Mouse (Mus musculus): ENCODE measurements around the gene Hmgcl.
"Not testable (repeated sequence)": the region's sequence is repeated elsewhere in the genome, so short reads cannot be mapped to it uniquely, and the experiment has no call there.

Gene Hmgcl

DNA sequence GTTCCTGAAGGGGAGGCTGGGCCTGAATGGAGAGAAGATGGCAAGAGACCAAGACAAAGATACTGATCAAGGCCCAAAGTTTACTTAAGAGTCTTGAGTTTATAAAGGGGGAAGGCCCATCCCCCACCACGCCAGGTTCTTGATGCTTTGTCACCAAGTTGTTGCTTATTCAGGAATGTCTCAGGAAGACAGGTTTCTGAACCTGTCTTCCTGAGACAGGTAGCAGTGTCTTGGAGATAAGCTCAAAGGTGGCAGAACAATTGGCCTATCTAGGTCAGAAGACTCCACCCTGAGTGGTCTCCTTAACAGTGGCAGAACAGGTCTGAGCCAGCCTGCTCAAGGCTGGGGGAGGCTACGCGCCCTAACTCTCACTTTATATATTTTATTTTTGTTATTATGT lies 19.4 kb upstream of the Hmgcl start:
- DNase-seq (ENCODE audit: low spot score), result no peak

DNA sequence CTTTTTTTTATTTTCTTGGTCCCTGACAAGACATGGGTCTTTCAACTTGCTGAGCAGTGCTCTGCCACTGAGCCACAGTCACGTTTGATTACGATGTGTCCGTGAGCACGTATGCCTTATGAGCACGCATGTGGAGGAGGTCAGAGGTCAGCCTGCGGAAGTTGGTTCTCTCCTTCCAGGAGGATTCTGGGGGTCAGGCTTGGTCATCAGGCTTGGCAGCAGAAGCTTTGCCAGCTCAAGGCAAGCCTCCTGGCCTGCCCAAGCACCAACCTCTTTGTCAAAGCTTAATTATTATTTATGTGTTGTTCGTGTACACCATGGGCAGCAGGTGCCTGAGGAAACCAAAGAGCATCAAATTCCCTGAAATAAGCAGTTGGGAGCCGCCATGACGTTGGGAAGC lies 17.9 kb upstream of the Hmgcl start:
- DNase-seq (ENCODE audit: low spot score), result no peak

DNA sequence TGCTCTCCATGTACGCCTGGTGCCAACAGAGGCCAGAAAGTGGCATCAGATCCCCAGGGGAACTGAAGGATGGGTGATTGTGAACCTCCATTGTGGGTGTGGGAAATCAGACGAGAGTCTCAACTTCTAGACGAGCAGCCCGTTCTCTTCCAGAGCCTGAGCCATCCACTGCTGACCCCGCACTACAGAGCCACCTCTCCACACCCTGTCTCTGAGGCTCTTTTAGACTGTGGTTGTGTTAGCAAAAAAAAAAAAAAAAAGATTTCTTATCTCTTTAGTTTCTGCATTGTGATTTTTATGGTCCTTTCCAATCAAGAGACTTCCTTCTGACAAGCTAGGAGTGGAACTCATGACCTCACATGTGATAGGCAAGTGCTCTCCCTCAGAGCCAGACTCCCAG lies 16.8 kb upstream of the Hmgcl start:
- DNase-seq (ENCODE audit: low spot score), result no peak

DNA sequence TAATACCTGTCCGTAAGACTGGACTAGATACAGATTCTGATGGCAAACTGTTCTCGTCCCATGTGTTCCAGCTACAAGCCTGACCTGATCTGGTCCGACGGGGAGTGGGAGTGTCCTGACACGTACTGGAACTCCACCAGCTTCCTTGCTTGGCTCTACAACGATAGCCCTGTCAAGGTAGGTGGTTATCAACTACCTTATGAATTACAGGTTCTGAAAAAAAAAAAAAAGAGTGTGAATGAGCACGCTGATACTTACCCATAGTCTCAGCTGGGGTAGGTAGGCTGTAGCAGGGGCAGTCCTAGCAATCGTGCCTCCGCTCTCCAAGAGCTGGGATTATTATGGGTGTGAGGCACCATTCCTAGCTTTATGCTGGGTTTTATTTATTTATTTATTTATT lies 16.4 kb upstream of the Hmgcl start:
- no peak for DNase-seq (ENCODE audit: low spot score)

- DNase-seq (ENCODE audit: low spot score), result no peak
Measured at GRCm38 (mm10) chr4:135930239-135930638, 16.0 kb upstream of the Hmgcl start.

DNA sequence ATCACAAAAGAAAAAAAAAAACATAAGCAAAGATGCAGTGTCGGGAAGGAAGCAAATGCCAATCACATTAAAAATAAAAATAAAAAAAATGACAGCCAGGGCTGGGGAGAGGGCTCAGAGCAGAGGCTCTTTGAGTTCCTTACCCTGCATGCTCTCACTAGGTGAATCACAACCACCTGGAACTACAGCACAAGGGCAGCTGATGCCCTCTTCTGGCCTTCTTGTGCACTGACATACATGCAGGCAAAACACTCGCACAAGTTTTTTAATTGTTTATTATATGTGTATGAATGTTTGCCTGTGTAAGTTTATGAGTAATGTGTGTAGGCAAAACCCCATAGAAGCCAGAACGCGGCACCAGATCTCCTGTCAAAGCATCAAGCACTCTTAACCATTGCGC lies 14.4 kb upstream of the Hmgcl start:
- DNase-seq (ENCODE audit: low spot score), result peak; percentile 44

DNA sequence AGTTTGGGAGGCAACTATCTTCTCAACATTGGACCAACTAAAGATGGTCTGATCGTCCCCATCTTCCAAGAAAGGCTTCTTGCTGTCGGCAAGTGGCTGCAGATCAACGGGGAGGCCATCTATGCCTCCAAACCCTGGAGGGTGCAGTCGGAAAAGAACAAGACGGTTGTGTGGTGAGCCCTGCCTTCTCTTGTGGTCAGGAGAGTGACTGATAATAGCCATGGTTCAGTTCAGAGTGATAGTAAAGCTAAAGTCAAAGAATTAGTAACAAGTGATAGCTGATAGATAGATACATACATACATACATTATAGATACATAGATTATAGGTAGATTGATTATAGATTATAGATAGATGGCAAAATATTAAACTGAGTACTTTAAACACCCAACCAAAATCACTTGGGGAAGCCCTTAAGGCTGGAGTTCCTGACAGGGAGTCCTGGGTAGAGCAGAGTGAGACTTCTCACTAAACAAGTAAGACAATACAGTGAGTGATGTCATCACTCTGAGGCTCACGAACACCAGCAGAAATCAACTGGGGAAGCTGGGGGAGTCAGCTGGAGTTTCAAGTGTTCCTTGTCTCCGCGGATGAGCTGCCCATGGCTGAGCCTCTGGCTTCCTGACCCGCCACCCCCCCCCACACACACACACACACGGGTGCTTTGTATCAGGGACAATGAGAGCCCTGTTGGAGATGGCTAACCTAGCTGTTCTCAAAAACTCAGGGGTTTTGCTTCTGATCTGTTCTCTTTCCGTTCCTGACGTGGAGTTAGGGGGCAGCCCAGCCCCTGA lies 11.3 kb upstream of the Hmgcl start:
- DNase-seq (ENCODE audit: low spot score), result peak; percentile 29

GRCm38 (mm10) chr4:135935502-135935901 lies 10.7 kb upstream of the Hmgcl start:
- DNase-seq (ENCODE audit: low spot score), result no peak

DNA sequence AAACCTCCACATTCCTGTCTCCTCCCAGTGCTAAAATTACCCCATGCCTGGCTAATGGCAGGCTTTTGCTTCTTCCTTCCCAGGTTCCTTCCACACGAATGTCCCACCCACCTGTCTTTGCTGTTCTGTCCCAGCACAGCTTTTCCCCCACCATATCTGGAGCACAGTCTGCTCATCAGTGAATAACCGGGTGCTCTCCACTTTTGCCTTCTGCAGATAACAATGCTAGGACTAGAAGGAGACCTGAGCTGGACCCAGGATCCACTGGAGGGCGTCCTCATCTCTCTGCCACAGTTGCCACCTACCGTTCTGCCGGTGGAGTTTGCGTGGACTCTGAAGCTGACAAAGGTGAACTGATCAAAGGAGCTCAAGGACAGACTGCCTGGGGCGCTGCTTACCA lies 7.4 kb upstream of the Hmgcl start:
- no peak for DNase-seq (ENCODE audit: low spot score)

- not testable (repeated sequence) for DNase-seq (ENCODE audit: low spot score)
Measured at GRCm38 (mm10) chr4:135941026-135941425, 5.2 kb upstream of the Hmgcl start.

DNA sequence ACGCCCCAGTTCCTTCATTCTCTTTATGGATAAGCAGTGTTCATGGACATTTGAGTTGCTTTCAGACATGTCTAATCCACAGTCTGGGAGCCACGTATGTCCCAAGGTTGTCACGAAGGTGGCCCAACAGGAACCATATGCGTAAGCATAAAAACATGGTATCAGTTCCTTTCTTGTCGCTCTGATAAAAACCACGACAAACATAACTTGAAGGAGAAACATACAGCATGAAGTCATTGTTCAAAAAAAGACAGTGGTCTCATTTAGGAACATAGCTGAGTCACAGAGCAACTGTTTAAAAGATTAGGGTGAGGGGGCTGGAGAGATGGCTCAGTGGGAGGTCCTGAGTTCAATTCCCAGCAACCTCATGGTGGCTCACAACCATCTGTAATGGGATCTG lies 4.1 kb upstream of the Hmgcl start:
- DNase-seq (ENCODE audit: low spot score), result no peak

DNA sequence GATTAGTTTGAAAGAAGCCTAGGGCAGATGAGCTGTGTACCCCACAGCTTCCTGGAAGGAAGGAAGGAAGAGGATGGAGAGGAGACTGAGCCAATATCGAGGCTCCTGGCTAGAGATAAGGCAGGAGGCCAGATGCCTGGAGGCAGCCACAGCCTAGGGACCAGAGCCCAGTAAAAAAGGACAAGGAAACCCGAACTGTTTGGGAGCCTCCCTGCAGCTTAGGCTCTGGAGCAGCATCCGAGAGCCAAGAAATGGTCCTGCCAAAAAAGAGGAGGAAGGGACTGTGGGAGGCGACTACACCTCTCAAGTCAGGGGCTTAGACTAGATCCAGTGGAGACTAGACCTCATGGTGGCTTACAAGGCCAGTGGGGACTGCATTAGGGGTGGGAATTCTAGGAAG lies 2.9 kb upstream of the Hmgcl start:
- DNase-seq (ENCODE audit: low spot score), result no peak

DNA sequence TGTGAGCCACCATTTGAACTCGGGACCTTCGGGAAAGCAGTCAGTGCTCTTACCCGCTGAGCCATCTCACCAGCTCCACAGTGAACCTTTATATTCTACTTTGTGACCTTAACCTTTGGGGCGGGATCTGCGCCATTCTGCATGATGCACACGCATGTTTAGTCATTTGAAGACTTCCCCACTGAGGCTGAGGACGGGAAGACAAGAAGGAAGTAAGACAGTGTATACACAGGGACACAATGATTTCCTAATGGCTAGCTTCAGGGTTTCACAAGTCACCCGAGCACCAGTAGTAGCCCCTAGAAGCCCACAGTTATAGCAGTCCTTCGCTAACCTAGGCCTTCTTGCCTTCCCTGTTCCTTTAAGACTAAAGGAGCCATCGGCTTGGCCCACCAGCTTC lies 542 bp upstream of the Hmgcl start:
- DNase-seq (ENCODE audit: low spot score), result no peak

DNA sequence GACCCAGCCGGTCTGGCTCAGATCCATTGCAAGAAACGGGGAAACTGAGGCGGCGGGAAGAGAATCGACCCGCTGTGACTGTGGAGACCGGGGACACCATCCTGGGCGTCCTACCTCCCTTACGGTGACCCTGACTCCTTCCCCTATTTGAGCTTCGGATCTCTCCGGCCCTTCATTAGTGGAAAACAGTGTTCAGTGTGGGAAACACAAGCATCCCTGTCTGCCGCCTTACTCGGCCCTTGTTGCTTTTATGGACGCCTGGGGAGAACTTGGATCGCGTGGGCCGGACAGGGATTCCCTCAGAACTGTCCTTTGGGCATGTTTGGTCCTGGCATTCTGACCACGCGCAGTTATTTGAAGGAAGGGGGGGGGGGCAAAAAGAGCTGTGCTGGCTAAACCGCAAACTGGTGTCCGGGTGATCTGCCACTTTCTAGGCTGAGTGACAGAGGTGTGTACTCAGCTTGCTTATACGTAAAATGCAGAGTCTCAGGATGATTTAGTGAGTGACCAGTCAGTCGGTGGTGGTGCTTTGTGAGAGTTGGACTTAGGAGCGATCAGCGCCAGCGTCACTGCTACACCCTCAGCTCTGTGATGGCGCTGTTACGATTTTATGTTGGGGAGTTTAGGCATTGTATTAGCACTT lies 532 bp downstream of the Hmgcl start:
- peak; percentile 42 for DNase-seq (ENCODE audit: low spot score)

- no peak for DNase-seq (ENCODE audit: low spot score)
Measured at GRCm38 (mm10) chr4:135948142-135948541, 1.9 kb downstream of the Hmgcl start.

GRCm38 (mm10) chr4:135949475-135949874 lies 3.2 kb downstream of the Hmgcl start:
- no peak for DNase-seq (ENCODE audit: low spot score)

DNA sequence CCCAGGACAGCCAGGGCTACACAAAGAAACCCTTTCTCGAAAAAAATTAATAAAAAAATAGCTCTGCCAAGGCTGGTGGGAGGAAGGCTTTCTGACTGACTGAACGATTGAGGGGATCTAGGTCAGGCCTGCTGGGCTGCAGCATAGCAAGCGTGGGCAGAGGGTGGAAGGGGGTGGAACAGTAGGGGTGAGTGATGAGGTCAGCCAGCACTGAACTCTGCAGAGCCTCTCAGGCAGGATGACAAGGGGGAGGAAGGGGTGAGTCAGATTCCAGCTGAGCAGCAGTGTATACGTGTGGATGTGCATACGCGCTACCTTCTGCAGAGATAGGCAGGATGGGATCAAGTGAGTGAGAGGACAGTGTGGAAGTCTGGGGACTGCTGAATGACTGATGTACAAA lies 3.7 kb downstream of the Hmgcl start:
- no peak for DNase-seq (ENCODE audit: low spot score)

GRCm38 (mm10) chr4:135950365-135950764 lies 4.1 kb downstream of the Hmgcl start:
- no peak for DNase-seq (ENCODE audit: low spot score)

DNA sequence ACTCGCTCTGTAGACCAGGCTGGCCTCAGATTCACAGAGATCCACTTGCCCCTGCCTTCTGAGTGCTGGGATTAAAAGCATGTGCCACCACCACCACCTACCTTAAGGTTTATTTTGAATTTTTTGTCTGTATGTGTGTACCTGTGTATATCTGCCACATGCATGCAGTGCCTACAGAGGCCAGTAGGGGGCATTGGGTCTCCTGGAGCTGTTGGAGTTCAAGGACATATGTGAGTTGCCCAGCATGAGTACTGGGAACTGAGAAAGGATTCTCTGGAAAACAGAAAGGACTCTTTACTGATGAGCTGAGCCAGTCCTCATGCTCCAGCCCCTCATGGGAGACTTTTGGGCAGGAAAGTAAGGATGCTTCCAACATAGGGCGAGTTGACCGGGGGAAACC lies 5.3 kb downstream of the Hmgcl start:
- DNase-seq (ENCODE audit: low spot score), result no peak

DNA sequence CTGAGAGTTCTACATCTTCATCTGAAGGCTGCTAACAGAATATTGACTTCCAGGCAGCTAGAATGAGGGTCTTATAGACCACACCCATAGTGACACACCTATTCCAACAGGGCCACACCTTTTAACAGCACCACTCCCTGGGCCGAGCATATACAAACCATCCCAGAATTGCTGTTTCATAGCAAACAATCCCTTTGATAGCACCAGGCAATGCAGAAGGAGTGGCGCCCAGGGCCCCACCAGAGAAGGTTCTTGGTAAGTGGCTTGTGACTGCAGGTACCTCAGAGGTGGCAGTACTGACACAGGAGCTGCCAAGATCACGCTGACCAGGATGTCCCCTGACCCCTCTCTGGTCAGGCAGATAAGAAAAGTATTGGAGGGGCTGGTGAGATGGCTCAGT lies 6.9 kb downstream of the Hmgcl start:
- no peak for DNase-seq (ENCODE audit: low spot score)

DNA sequence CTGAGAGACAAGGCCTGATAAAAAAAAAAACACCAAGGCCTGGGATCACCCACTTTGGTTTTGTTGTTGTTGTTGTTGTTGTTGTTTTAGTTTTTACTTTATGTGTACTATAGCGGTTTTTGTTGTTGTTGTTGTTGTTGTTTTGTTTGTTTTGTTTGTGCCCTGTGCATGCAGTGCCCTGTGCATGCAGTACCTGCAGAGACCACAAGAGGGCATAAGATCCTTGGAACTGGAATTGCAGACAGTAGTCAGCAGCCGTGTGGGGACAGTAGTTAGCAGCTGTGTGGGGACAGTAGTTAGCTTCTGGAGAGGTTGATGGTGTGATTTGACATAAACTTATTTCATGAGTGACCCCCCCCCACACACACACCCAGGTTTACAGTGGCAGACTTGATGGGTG lies 8.0 kb downstream of the Hmgcl start:
- peak; percentile 86 for DNase-seq (ENCODE audit: low spot score)

GRCm38 (mm10) chr4:135955886-135956285 lies 9.6 kb downstream of the Hmgcl start:
- DNase-seq (ENCODE audit: low spot score), result no peak

DNA sequence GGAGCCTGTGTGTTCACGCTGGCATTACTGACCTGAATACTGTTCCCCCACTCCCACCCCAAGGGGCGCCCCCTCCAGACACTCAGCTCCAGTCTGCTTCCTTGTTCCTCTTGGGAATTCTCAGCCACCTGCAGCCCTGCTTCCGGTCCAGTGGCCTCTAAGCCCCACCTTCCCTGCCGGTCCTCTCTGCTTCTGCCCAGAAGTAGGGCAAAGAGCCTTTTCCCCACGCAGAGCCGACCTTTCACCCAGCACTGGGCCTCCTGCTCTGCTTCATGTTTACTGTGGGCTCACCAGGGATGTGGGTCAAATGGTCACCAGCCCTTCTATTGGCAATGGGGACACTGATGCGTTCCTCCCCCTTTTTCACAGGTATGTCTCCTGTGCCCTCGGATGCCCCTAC lies 12.1 kb downstream of the Hmgcl start:
- DNase-seq (ENCODE audit: low spot score), result no peak

- peak; percentile 93 for DNase-seq (ENCODE audit: low spot score)
Measured at GRCm38 (mm10) chr4:135960717-135961116, 14.5 kb downstream of the Hmgcl start.
